Mouse (Mus musculus): ENCODE measurements at regions not wholly inside any gene's neighbourhood (a gene's known extent, or its start where the extent isn't known, plus 50 kb on each side); places are given as distances from the start of the nearest gene placed in this dataset.

- no peak for DNase-seq
Observed at GRCm38 (mm10) chr10:54448352-54449043, 372.1 kb upstream of the Man1a start.

GRCm38 (mm10) chr10:54403223-54403926 is 327.0 kb upstream of the Man1a start:
- no peak for DNase-seq

- DNase-seq, result no peak
Observed at GRCm38 (mm10) chr10:54383751-54384150, 307.3 kb upstream of the Man1a start.

- DNase-seq, result no peak
Observed at GRCm38 (mm10) chr10:54381530-54381929, 305.1 kb upstream of the Man1a start.

- DNase-seq, result no peak
Observed at GRCm38 (mm10) chr10:54369158-54369557, 292.7 kb upstream of the Man1a start.

- DNase-seq, result peak in 1 of 2 experiments; percentile 2
Observed at GRCm38 (mm10) chr10:54365315-54365714, 288.9 kb upstream of the Man1a start.

GRCm38 (mm10) chr10:54337234-54337633 is 260.8 kb upstream of the Man1a start:
- DNase-seq, result no peak

All from cerebellum, postnatal 36 days (tissue).